Mouse (Mus musculus) hindbrain, postnatal 0 days (tissue): ENCODE measurements around the gene Mettl2. TPM values are rescaled to one million over a fixed set of nuclear protein-coding genes. Genes with fewer than 3 reads are reported as not detected.

ENCODE experiments used
- ATAC-seq: fragments of 200-750 bp; cut with Nextera tagmentation; 2 replicates; pipeline ENCODE4 v1.8.0; 2017; ENCODE audit warnings: mild to moderate bottlenecking, moderate TSS enrichment, moderate library complexity
- DNase-seq: peaks from one replicate; pipeline ENCODE4 v3.0.0-alpha.2; 2015; ENCODE audit warnings: low spot score
- H3K27ac ChIP-seq: fragments of 300-500 bp; sonication (generic); 2 replicates; pipeline ENCODE4 v1.5.1; 2014; ENCODE audit warnings: mild to moderate bottlenecking
- H3K27me3 ChIP-seq: fragments of 300-500 bp; sonication (generic); 2 replicates; pipeline ENCODE4 v1.6.1; 2014; ENCODE audit warnings: low read length, mixed read lengths; ENCODE audit not compliant: insufficient read depth
- H3K36me3 ChIP-seq: fragments of 300-500 bp; sonication (generic); 2 replicates; pipeline ENCODE4 v1.6.1; 2014; ENCODE audit warnings: low read length, mixed read lengths; ENCODE audit not compliant: insufficient read depth
- H3K4me1 ChIP-seq: fragments of 300-500 bp; sonication (generic); 2 replicates; pipeline ENCODE4 v1.6.1; 2014; ENCODE audit warnings: antibody characterized with exemption, low read length, mixed read lengths; ENCODE audit not compliant: insufficient read depth
- H3K4me2 ChIP-seq: fragments of 300-500 bp; sonication (generic); 2 replicates; pipeline ENCODE4 v1.6.1; 2014; ENCODE audit warnings: low read depth, mild to moderate bottlenecking, low read length, moderate library complexity, mixed read lengths
- H3K4me3 ChIP-seq: fragments of 300-500 bp; sonication (generic); 2 replicates; pipeline ENCODE4 v1.5.1; 2014; ENCODE audit warnings: low read length
- H3K9ac ChIP-seq: fragments of 300-500 bp; sonication (generic); replicated peaks from 2 replicates; pipeline ENCODE4 v1.6.1; 2014; ENCODE audit warnings: mild to moderate bottlenecking, low read length, moderate library complexity, mixed read lengths
- H3K9me3 ChIP-seq: fragments of 300-500 bp; sonication (generic); 2 replicates; pipeline ENCODE4 v1.6.1; 2016; ENCODE audit warnings: low read length, mixed read lengths
- CTCF ChIP-seq: IDR thresholded peaks from 2 replicates; pipeline ENCODE4 v1.5.1; 2016; ENCODE audit warnings: antibody characterized with exemption, control low read depth, low read depth
- WGBS: fragments of 180-500 bp; shearing (Covaris S2); extraction: QIAGEN DNeasy Blood & Tissue Kit; methylation state at CpG from one replicate; pipeline ENCODE4 v1.1.7; 2014; 5-methylcytosine and 5-hydroxymethylcytosine counted together
- polyA plus RNA-seq: library from polyadenylated mRNA; unstranded; fragments of >200 nt; fragmentation: Nextera tagmentation; extraction: Ambion mirVana; gene quantifications from 2 replicates; pipeline ENCODE4 v1.2.1, GENCODE M21; 2015
- total RNA-seq: library from RNA; depleted of rRNA; stranded (reverse); fragments of >200 nt; gene quantifications from 2 replicates; pipeline ENCODE4 v1.2.3, GENCODE M21; 2014; rRNA removed

Mettl2 gene
- total and polyA plus RNA-seq, 2 experiments from 2014 or later = 21.7 to 31.1 TPM

- Histone ChIP-seq H3K27ac (no peak overlapping the region), H3K9me3 (no peaks in the 10 kb centered on the region), H3K36me3 (peaks cover 4% of the 10 kb centered on the region; the same call in 1 of the 2 replicates), H3K4me2 (peak overlapping the region; percentile 87), H3K4me1 (peaks cover 8% of the 10 kb centered on the region), H3K27me3 (no peaks in the 10 kb centered on the region), H3K9ac (no peak overlapping the region), H3K4me3 (peak overlapping the region; percentile 68; the same call in 1 of the 2 replicates)
- WGBS = 62% methylated on average over 4 of the region's 4 CpGs
- no peak for DNase-seq
- no peak for ATAC-seq
- TF ChIP-seq CTCF = no peak
Measured at GRCm38 (mm10) chr11:105179523-105179922, 53.3 kb downstream of the Mettl2 start.

- ATAC-seq = no peak
- Histone ChIP-seq H3K27ac (peak overlapping the region; percentile 97), H3K4me3 (peak overlapping the region; percentile 68), H3K4me1 (peaks cover 8% of the 10 kb centered on the region), H3K9ac (peak overlapping the region; percentile 100), H3K4me2 (peak overlapping the region; percentile 87), H3K9me3 (no peaks in the 10 kb centered on the region), H3K36me3 (peaks cover 5% of the 10 kb centered on the region; the same call in 1 of the 2 replicates), H3K27me3 (no peaks in the 10 kb centered on the region)
- TF ChIP-seq CTCF = no peak
- WGBS = under 1% methylated on average over 35 of the region's 35 CpGs
- DNase-seq = peak; percentile 48
Measured at GRCm38 (mm10) chr11:105180471-105181091, 54.4 kb downstream of the Mettl2 start.

- Histone ChIP-seq H3K4me2 (peak overlapping the region; percentile 87), H3K9me3 (no peaks in the 10 kb centered on the region), H3K27me3 (no peaks in the 10 kb centered on the region), H3K4me1 (peaks cover 8% of the 10 kb centered on the region), H3K4me3 (peak overlapping the region; percentile 68), H3K9ac (peak overlapping the region; percentile 100), H3K36me3 (peaks cover 5% of the 10 kb centered on the region; the same call in 1 of the 2 replicates), H3K27ac (peak overlapping the region; percentile 97)
- DNase-seq (peak; percentile 97), ATAC-seq (peak; percentile 98)
- TF ChIP-seq CTCF = no peak
- under 1% methylated on average over 54 of the region's 60 CpGs for WGBS
Measured at GRCm38 (mm10) chr11:105181126-105181637, 55.0 kb downstream of the Mettl2 start.

GRCm38 (mm10) chr11:105181689-105182460, 55.6 kb downstream of the Mettl2 start:
- peak; percentile 50 for DNase-seq
- Histone ChIP-seq H3K27ac (peak overlapping the region; percentile 97), H3K27me3 (no peaks in the 10 kb centered on the region), H3K4me2 (peak overlapping the region; percentile 87), H3K4me1 (peaks cover 8% of the 10 kb centered on the region), H3K9me3 (no peaks in the 10 kb centered on the region), H3K36me3 (peaks cover 5% of the 10 kb centered on the region; the same call in 1 of the 2 replicates), H3K9ac (peak overlapping the region; percentile 100), H3K4me3 (peak overlapping the region; percentile 68)
- TF ChIP-seq CTCF = no peak
- ATAC-seq = peak; percentile 24
- WGBS = 8% methylated on average over 79 of the region's 89 CpGs

- H3K4me1 ChIP-seq = peaks cover 8% of the 10 kb centered on the region
- ATAC-seq (no peak), DNase-seq (no peak)
- peaks cover 5% of the 10 kb centered on the region; the same call in 1 of the 2 replicates for H3K36me3 ChIP-seq
- H3K27me3 ChIP-seq = no peaks in the 10 kb centered on the region
- peak overlapping the region; percentile 68 for H3K4me3 ChIP-seq
- peak overlapping the region; percentile 87 for H3K4me2 ChIP-seq
- no peak for TF ChIP-seq CTCF
- 11% methylated on average over 4 of the region's 4 CpGs for WGBS
- H3K9ac ChIP-seq = peak overlapping the region; percentile 100
- peak overlapping the region; percentile 97 for H3K27ac ChIP-seq
- no peaks in the 10 kb centered on the region for H3K9me3 ChIP-seq
Measured at GRCm38 (mm10) chr11:105182461-105182855, 56.2 kb downstream of the Mettl2 start.

GRCm38 (mm10) chr11:105184678-105185077, 58.5 kb downstream of the Mettl2 start:
- TF ChIP-seq CTCF = peak; percentile 33; the same call in 1 of the 2 replicates
- Histone ChIP-seq H3K27ac (no peak overlapping the region), H3K4me2 (no peak overlapping the region), H3K4me3 (no peak overlapping the region), H3K9ac (no peak overlapping the region), H3K36me3 (peaks cover 5% of the 10 kb centered on the region; the same call in 1 of the 2 replicates), H3K4me1 (peaks cover 8% of the 10 kb centered on the region), H3K9me3 (no peaks in the 10 kb centered on the region), H3K27me3 (no peaks in the 10 kb centered on the region)
- WGBS = 87% methylated on average over 3 of the region's 3 CpGs
- ATAC-seq (no peak), DNase-seq (no peak)

Other genes starting within 250 kb of the Mettl2 start
- not detected in 2 replicates for gene Efcab3, start 62.8 kb upstream of the Mettl2 start, total RNA-seq
- gene Efcab3, start 62.8 kb upstream of the Mettl2 start, polyA plus RNA-seq = 0.25 and 0.35 TPM in 2 replicates
- gene Gm10842, start 20.5 kb downstream of the Mettl2 start, total RNA-seq = not detected in 2 replicates
- not detected in 2 replicates for gene Gm10842, start 20.5 kb downstream of the Mettl2 start, polyA plus RNA-seq
- 43.3 and 50.4 TPM in 2 replicates for gene Tlk2, start 52.4 kb downstream of the Mettl2 start, total RNA-seq
- 15.1 and 15.9 TPM in 2 replicates for gene Tlk2, start 52.4 kb downstream of the Mettl2 start, polyA plus RNA-seq
- 21.4 and 28.5 TPM in 2 replicates for gene Mrc2, start 166.2 kb downstream of the Mettl2 start, total RNA-seq
- 3.7 and 4.2 TPM in 2 replicates for gene Mrc2, start 166.2 kb downstream of the Mettl2 start, polyA plus RNA-seq